Mouse (Mus musculus): ENCODE measurements around the gene Entpd6.

GRCm38 (mm10) chr2:150770747-150771146 is 21.9 kb downstream of the Entpd6 start:
- TF ChIP-seq CTCF (IDR thresholded peaks at IDR 0.05; ENCODE audit: low read depth) (no peak), EP300 (IDR thresholded peaks at IDR 0.05; ENCODE audit: low read depth) (peak; percentile 58; the same call in 1 of the 2 replicates)

All from heart, postnatal 0 days (tissue).